Mouse (Mus musculus) ES-E14 (cell line): ENCODE data around the gene Myf5.

Source experiments
- HCFC1 ChIP-seq: IDR thresholded peaks from 2 replicates; pipeline ENCODE4 v1.6.1; 2012; ENCODE audit warnings: low read length, inconsistent platforms, borderline replicate concordance; ENCODE audit not compliant: insufficient read depth
- MAFK ChIP-seq: IDR thresholded peaks from 2 replicates; pipeline ENCODE4 v1.6.1; 2014; ENCODE audit warnings: mild to moderate bottlenecking, low read depth, low read length, inconsistent platforms; ENCODE audit not compliant: insufficient read depth
- ZC3H11A ChIP-seq: IDR thresholded peaks from 2 replicates; pipeline ENCODE4 v1.6.1; 2012; ENCODE audit warnings: low read depth, mild to moderate bottlenecking, inconsistent platforms, low read length, borderline replicate concordance
- ZNF384 ChIP-seq: IDR thresholded peaks from 2 replicates; pipeline ENCODE4 v1.6.1; 2012; ENCODE audit warnings: low read depth, low read length, inconsistent platforms

DNA sequence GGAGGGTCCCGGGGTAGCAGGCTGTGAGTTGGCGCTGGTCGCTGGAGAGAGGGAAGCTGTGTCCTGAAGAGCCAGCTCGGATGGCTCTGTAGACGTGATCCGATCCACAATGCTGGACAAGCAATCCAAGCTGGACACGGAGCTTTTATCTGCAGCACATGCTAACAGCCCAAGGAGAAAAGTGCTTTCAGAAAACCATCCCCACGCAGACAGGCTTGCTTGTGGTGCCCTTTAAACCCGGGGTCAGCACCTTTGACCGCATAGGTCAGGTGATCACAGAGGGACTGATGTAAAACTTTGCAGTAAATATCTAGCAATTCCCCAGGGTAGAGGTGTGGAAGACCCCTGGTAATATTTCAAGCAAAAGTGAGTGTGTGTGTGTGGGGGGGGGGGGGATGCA lies 1.9 kb downstream of the Myf5 start:
- TF ChIP-seq MAFK (no peak), HCFC1 (no peak), ZNF384 (no peak), ZC3H11A (no peak)
